Mouse (Mus musculus) neural tube, embryonic 12.5 days (tissue): ENCODE data around the gene Gm20388. TPM values are rescaled to one million over a fixed set of nuclear protein-coding genes. Genes with fewer than 3 reads are reported as not detected.
A peak's percentile ranks its signal among the peaks of the same experiment; 100 is the strongest.

Source experiments
- ATAC-seq: fragments of 200-750 bp; cut with Nextera tagmentation; 2 replicates; pipeline ENCODE4 v1.8.0; 2017; ENCODE audit warnings: low read depth, mild to moderate bottlenecking, moderate TSS enrichment, moderate library complexity; ENCODE audit not compliant: low FRiP score
- H3K27ac ChIP-seq: fragments of 300-500 bp; sonication (generic); 2 replicates; pipeline ENCODE4 v1.5.1; 2016
- H3K27me3 ChIP-seq: fragments of 300-500 bp; sonication (generic); replicated peaks from 2 replicates; pipeline ENCODE4 v1.6.1; 2016; ENCODE audit warnings: mild to moderate bottlenecking
- H3K36me3 ChIP-seq: fragments of 300-500 bp; sonication (generic); 2 replicates; pipeline ENCODE4 v1.6.1; 2016; ENCODE audit warnings: mild to moderate bottlenecking
- H3K4me1 ChIP-seq: fragments of 300-500 bp; sonication (generic); 2 replicates; pipeline ENCODE4 v1.6.1; 2016
- H3K4me2 ChIP-seq: fragments of 300-500 bp; sonication (generic); replicated peaks from 2 replicates; pipeline ENCODE4 v1.6.1; 2016; ENCODE audit warnings: mild to moderate bottlenecking
- H3K4me3 ChIP-seq: fragments of 300-500 bp; sonication (generic); 2 replicates; pipeline ENCODE4 v1.5.1; 2016
- H3K9ac ChIP-seq: fragments of 300-500 bp; sonication (generic); 2 replicates; pipeline ENCODE4 v1.6.1; 2016; ENCODE audit warnings: mild to moderate bottlenecking
- H3K9me3 ChIP-seq: fragments of 300-500 bp; sonication (generic); 2 replicates; pipeline ENCODE4 v1.6.1; 2016; ENCODE audit warnings: mild to moderate bottlenecking
- WGBS: fragments of 180-500 bp; shearing (Covaris S2); methylation state at CpG from one replicate; pipeline ENCODE4 v1.1.7; 2016; 5-methylcytosine and 5-hydroxymethylcytosine counted together
- polyA plus RNA-seq: library from polyadenylated mRNA; unstranded; fragments of >200 nt; fragmentation: Nextera tagmentation; extraction: Ambion mirVana; gene quantifications from 2 replicates; pipeline ENCODE4 v1.2.1, GENCODE M21; 2016

The Gm20388 gene
- polyA plus RNA-seq, 1 experiment from 2014 or later: not detected

- Histone ChIP-seq H3K9ac (no peak overlapping the region), H3K4me2 (no peak overlapping the region), H3K4me3 (no peak overlapping the region), H3K36me3 (no peaks in the 10 kb centered on the region), H3K27me3 (no peaks in the 10 kb centered on the region), H3K27ac (no peak overlapping the region), H3K4me1 (peaks cover 61% of the 10 kb centered on the region), H3K9me3 (no peaks in the 10 kb centered on the region)
- 88% methylated on average over 6 of the region's 6 CpGs for WGBS
- ATAC-seq: no peak
These were observed 477.6 kb downstream of the Gm20388 start for GRCm38 (mm10) chr8:120388246-120388645.

- no peaks in the 10 kb centered on the region for H3K9me3 ChIP-seq
- H3K27ac ChIP-seq: no peak overlapping the region
- no peak for ATAC-seq
- H3K27me3 ChIP-seq: no peaks in the 10 kb centered on the region
- WGBS: 86% methylated on average over 7 of the region's 7 CpGs
- no peak overlapping the region for H3K4me2 ChIP-seq
- H3K4me1 ChIP-seq: peaks cover 64% of the 10 kb centered on the region
- H3K9ac ChIP-seq: no peak overlapping the region
- no peaks in the 10 kb centered on the region for H3K36me3 ChIP-seq
- H3K4me3 ChIP-seq: no peak overlapping the region
These were observed 480.0 kb downstream of the Gm20388 start for GRCm38 (mm10) chr8:120390598-120390997.

- Histone ChIP-seq H3K4me3 (no peak overlapping the region), H3K9me3 (no peaks in the 10 kb centered on the region), H3K36me3 (no peaks in the 10 kb centered on the region), H3K27me3 (no peaks in the 10 kb centered on the region), H3K4me1 (peaks cover 64% of the 10 kb centered on the region), H3K27ac (peak overlapping the region; percentile 37; the same call in 1 of the 2 replicates), H3K9ac (no peak overlapping the region), H3K4me2 (peak overlapping the region; percentile 26)
- 6% methylated on average over 21 of the region's 21 CpGs for WGBS
- ATAC-seq: peak; percentile 48
These were observed 481.2 kb downstream of the Gm20388 start for GRCm38 (mm10) chr8:120391856-120392255.

GRCm38 (mm10) chr8:120393085-120393484 is 482.4 kb downstream of the Gm20388 start:
- Histone ChIP-seq H3K36me3 (no peaks in the 10 kb centered on the region), H3K4me2 (no peak overlapping the region), H3K4me1 (peaks cover 64% of the 10 kb centered on the region), H3K27ac (no peak overlapping the region; the same call in 1 of the 2 replicates), H3K9me3 (no peaks in the 10 kb centered on the region), H3K9ac (no peak overlapping the region), H3K27me3 (no peaks in the 10 kb centered on the region), H3K4me3 (no peak overlapping the region)
- WGBS: 70% methylated on average over 11 of the region's 11 CpGs
- no peak for ATAC-seq

- Histone ChIP-seq H3K4me1 (peaks cover 68% of the 10 kb centered on the region), H3K9ac (no peak overlapping the region), H3K27me3 (no peaks in the 10 kb centered on the region), H3K27ac (no peak overlapping the region), H3K36me3 (no peaks in the 10 kb centered on the region), H3K4me3 (no peak overlapping the region), H3K9me3 (no peaks in the 10 kb centered on the region), H3K4me2 (no peak overlapping the region)
- ATAC-seq: no peak
- WGBS: 88% methylated on average over 9 of the region's 9 CpGs
These were observed 483.2 kb downstream of the Gm20388 start for GRCm38 (mm10) chr8:120393871-120394275.

GRCm38 (mm10) chr8:120395892-120396291 is 485.3 kb downstream of the Gm20388 start:
- Histone ChIP-seq H3K4me2 (no peak overlapping the region), H3K4me3 (no peak overlapping the region), H3K36me3 (no peaks in the 10 kb centered on the region), H3K27me3 (no peaks in the 10 kb centered on the region), H3K9ac (no peak overlapping the region), H3K4me1 (peaks cover 79% of the 10 kb centered on the region), H3K27ac (no peak overlapping the region), H3K9me3 (no peaks in the 10 kb centered on the region)
- no peak for ATAC-seq
- WGBS: 93% methylated on average over 3 of the region's 3 CpGs

GRCm38 (mm10) chr8:120396756-120397155 is 486.1 kb downstream of the Gm20388 start:
- Histone ChIP-seq H3K36me3 (no peaks in the 10 kb centered on the region), H3K4me3 (no peak overlapping the region), H3K9me3 (no peaks in the 10 kb centered on the region), H3K27me3 (no peaks in the 10 kb centered on the region), H3K4me2 (peak overlapping the region; percentile 31), H3K9ac (no peak overlapping the region), H3K27ac (peak overlapping the region; percentile 57; the same call in 1 of the 2 replicates), H3K4me1 (peaks cover 70% of the 10 kb centered on the region)
- WGBS: 36% methylated on average over 3 of the region's 3 CpGs
- ATAC-seq: no peak

GRCm38 (mm10) chr8:120397444-120398411 is 487.1 kb downstream of the Gm20388 start:
- H3K36me3 ChIP-seq: no peaks in the 10 kb centered on the region
- 0 out of 2 replicates have a peak, but pooled peaks have one; percentile 45 for ATAC-seq
- H3K4me2 ChIP-seq: peak overlapping the region; percentile 31
- H3K27me3 ChIP-seq: no peaks in the 10 kb centered on the region
- WGBS: 34% methylated on average over 15 of the region's 15 CpGs
- peak overlapping the region; percentile 21; the same call in 1 of the 2 replicates for H3K9ac ChIP-seq
- no peaks in the 10 kb centered on the region for H3K9me3 ChIP-seq
- peaks cover 64% of the 10 kb centered on the region for H3K4me1 ChIP-seq
- peak overlapping the region; percentile 57 for H3K27ac ChIP-seq
- H3K4me3 ChIP-seq: no peak overlapping the region

GRCm38 (mm10) chr8:120399212-120399934 is 488.7 kb downstream of the Gm20388 start:
- Histone ChIP-seq H3K4me1 (peaks cover 56% of the 10 kb centered on the region), H3K27me3 (no peaks in the 10 kb centered on the region), H3K27ac (no peak overlapping the region), H3K4me3 (no peak overlapping the region), H3K36me3 (no peaks in the 10 kb centered on the region), H3K9ac (no peak overlapping the region), H3K4me2 (peak overlapping the region; percentile 35), H3K9me3 (no peaks in the 10 kb centered on the region)
- WGBS: 37% methylated on average over 33 of the region's 33 CpGs
- ATAC-seq: peak; percentile 49

- H3K27me3 ChIP-seq: no peaks in the 10 kb centered on the region
- peaks cover 56% of the 10 kb centered on the region for H3K4me1 ChIP-seq
- no peak overlapping the region for H3K27ac ChIP-seq
- 93% methylated on average over 2 of the region's 2 CpGs for WGBS
- H3K4me2 ChIP-seq: no peak overlapping the region
- no peak overlapping the region for H3K4me3 ChIP-seq
- H3K9ac ChIP-seq: no peak overlapping the region
- H3K9me3 ChIP-seq: no peaks in the 10 kb centered on the region
- ATAC-seq: no peak
- no peaks in the 10 kb centered on the region for H3K36me3 ChIP-seq
These were observed 490.6 kb downstream of the Gm20388 start for GRCm38 (mm10) chr8:120401216-120401615.

GRCm38 (mm10) chr8:120401712-120402111 is 491.1 kb downstream of the Gm20388 start:
- Histone ChIP-seq H3K9me3 (no peaks in the 10 kb centered on the region), H3K27ac (no peak overlapping the region), H3K4me3 (no peak overlapping the region), H3K36me3 (no peaks in the 10 kb centered on the region), H3K27me3 (no peaks in the 10 kb centered on the region), H3K9ac (no peak overlapping the region), H3K4me2 (no peak overlapping the region), H3K4me1 (peaks cover 57% of the 10 kb centered on the region)
- WGBS: 89% methylated on average over 7 of the region's 7 CpGs
- no peak for ATAC-seq

- Histone ChIP-seq H3K27me3 (no peaks in the 10 kb centered on the region), H3K4me3 (no peak overlapping the region), H3K9me3 (no peaks in the 10 kb centered on the region), H3K36me3 (no peaks in the 10 kb centered on the region), H3K9ac (no peak overlapping the region), H3K27ac (no peak overlapping the region), H3K4me1 (peaks cover 57% of the 10 kb centered on the region), H3K4me2 (no peak overlapping the region)
- ATAC-seq: no peak
- WGBS: 77% methylated on average over 7 of the region's 7 CpGs
These were observed 493.1 kb downstream of the Gm20388 start for GRCm38 (mm10) chr8:120403606-120404269.
